Mouse (Mus musculus) heart, postnatal 0 days (tissue): ENCODE data around the gene Sun1. TPM values are rescaled to one million over a fixed set of nuclear protein-coding genes. Genes with fewer than 3 reads are reported as not detected.

Experiments
- ATAC-seq: fragments of 200-750 bp; cut with Nextera tagmentation; 2 replicates; pipeline ENCODE4 v1.8.0; 2017; ENCODE audit warnings: low read depth, moderate number of reproducible peaks, moderate library complexity; ENCODE audit not compliant: insufficient read depth
- DNase-seq: peaks from one replicate; pipeline ENCODE4 v3.0.0-alpha.2; 2016; ENCODE audit warnings: low spot score
- H3K27ac ChIP-seq: fragments of 300-500 bp; sonication (generic); 2 replicates; pipeline ENCODE4 v1.5.1; 2014; ENCODE audit warnings: low read depth, mild to moderate bottlenecking
- H3K27me3 ChIP-seq: fragments of 300-500 bp; sonication (generic); 2 replicates; pipeline ENCODE4 v1.6.1; 2014; ENCODE audit warnings: low read length, mixed read lengths; ENCODE audit not compliant: control insufficient read depth, insufficient read depth
- H3K36me3 ChIP-seq: fragments of 300-500 bp; sonication (generic); replicated peaks from 2 replicates; pipeline ENCODE4 v1.6.1; 2014; ENCODE audit warnings: low read length, mixed read lengths; ENCODE audit not compliant: control insufficient read depth, insufficient read depth
- H3K4me1 ChIP-seq: fragments of 300-500 bp; sonication (generic); 2 replicates; pipeline ENCODE4 v1.6.1; 2014; ENCODE audit warnings: antibody characterized with exemption; ENCODE audit not compliant: control insufficient read depth, insufficient read depth
- H3K4me2 ChIP-seq: fragments of 300-500 bp; sonication (generic); 2 replicates; pipeline ENCODE4 v1.6.1; 2014; ENCODE audit warnings: low read depth, mild to moderate bottlenecking, low read length, moderate library complexity
- H3K4me3 ChIP-seq: fragments of 300-500 bp; sonication (generic); 2 replicates; pipeline ENCODE4 v1.5.1; 2014; ENCODE audit warnings: low read depth, low read length
- H3K9ac ChIP-seq: fragments of 300-500 bp; sonication (generic); replicated peaks from 2 replicates; pipeline ENCODE4 v1.6.1; 2014; ENCODE audit warnings: low read depth, low read length, mixed read lengths
- H3K9me3 ChIP-seq: fragments of 300-500 bp; sonication (generic); replicated peaks from 2 replicates; pipeline ENCODE4 v1.6.1; 2016; ENCODE audit warnings: low read length; ENCODE audit not compliant: control insufficient read depth
- CTCF ChIP-seq: IDR thresholded peaks from 2 replicates; pipeline ENCODE4 v1.5.1; 2016; ENCODE audit warnings: antibody characterized with exemption, control low read depth, low read depth
- EP300 ChIP-seq: IDR thresholded peaks from 2 replicates; pipeline ENCODE4 v1.6.1; 2016; ENCODE audit warnings: antibody characterized with exemption, low read depth
- WGBS: fragments of 180-500 bp; shearing (Covaris S2); extraction: QIAGEN DNeasy Blood & Tissue Kit; methylation state at CpG from one replicate; pipeline ENCODE4 v1.1.7; 2014; 5-methylcytosine and 5-hydroxymethylcytosine counted together
- polyA plus RNA-seq: library from polyadenylated mRNA; unstranded; fragments of >200 nt; fragmentation: Nextera tagmentation; extraction: Ambion mirVana; gene quantifications from 2 replicates; pipeline ENCODE4 v1.2.1, GENCODE M21; 2015
- total RNA-seq: library from RNA; depleted of rRNA; stranded (reverse); fragments of >200 nt; gene quantifications from 2 replicates; pipeline ENCODE4 v1.2.3, GENCODE M21; 2014; ENCODE audit warnings: low replicate concordance

The Sun1 gene
- total and polyA plus RNA-seq, 2 experiments from 2014 or later, result 22.4 to 71.5 TPM

GRCm38 (mm10) chr5:139251736-139252080 is 51.3 kb downstream of the Sun1 start:
- Histone ChIP-seq H3K4me2 (peak overlapping the region; percentile 71), H3K9ac (peak overlapping the region; percentile 48), H3K9me3 (no peaks in the 10 kb centered on the region), H3K27ac (peak overlapping the region; percentile 81), H3K4me1 (peaks cover 34% of the 10 kb centered on the region), H3K27me3 (no peaks in the 10 kb centered on the region), H3K36me3 (peaks cover 36% of the 10 kb centered on the region), H3K4me3 (peak overlapping the region; percentile 71)
- TF ChIP-seq CTCF (no peak; the same call in none of the 2 replicates), EP300 (no peak)
- ATAC-seq (peak; percentile 4), DNase-seq (peak; percentile 11)
- WGBS, result under 1% methylated on average over 8 of the region's 8 CpGs

DNA sequence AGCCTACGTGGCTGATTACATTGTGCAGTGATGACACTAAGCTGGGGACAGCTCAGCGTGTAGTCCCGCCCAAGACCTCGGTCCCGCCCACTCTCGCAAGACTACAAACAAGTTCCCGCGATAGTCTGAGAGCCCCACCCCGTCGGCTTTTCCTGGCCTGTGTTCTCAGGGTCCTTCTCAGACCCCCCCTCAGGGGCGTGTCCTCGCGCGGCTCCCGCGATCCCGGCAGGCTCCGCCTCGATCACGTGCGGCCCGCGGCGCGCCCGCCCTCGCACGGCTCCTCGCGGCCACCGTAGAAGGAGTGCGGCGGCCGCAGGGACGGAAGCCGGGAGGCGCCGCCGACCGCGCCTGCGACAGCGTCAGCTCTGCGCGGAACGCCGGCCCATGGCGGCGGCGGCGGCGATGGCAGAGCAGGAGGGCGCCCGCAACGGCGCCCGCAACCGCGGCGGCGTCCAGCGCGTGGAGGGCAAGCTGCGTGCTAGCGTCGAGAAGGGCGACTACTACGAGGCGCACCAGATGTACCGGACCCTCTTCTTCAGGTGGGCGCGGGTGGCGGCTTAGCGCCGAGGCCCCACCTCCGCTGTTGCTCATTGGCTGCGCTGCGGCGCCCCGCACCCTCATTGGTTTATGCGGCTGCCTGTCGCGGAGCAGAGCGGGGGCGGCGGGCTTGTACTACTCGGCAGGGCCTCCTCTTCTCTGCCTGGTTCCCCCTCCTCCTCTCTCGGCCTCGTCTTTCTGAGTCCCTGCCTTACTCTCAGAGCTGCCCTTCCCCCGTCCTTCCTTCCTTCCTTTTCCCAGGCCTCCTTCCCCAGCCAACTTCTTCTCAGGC is 51.9 kb downstream of the Sun1 start, which contains the start of gene Get4:
Gene Get4 (plus strand): TSS at position 244 of the 829 bp plus-strand sequence.
- Histone ChIP-seq H3K9ac (peak within 1 kb of the TSS; percentile 61), H3K4me3 (peak within 1 kb of the TSS; percentile 71), H3K36me3 (peaks cover 30% of the 10 kb centered on the region), H3K27ac (peak within 1 kb of the TSS; percentile 91), H3K4me1 (peaks cover 40% of the 10 kb centered on the region), H3K9me3 (no peaks in the 10 kb centered on the region), H3K4me2 (peak within 1 kb of the TSS; percentile 73), H3K27me3 (no peaks in the 10 kb centered on the region)
- peak; percentile 92 for ATAC-seq
- DNase-seq, result peak; percentile 99
- 0% methylated on average over 52 of the region's 90 CpGs for WGBS
- TF ChIP-seq CTCF (no peak), EP300 (peak; percentile 68; the same call in 1 of the 2 replicates)

GRCm38 (mm10) chr5:139252910-139253245 is 52.4 kb downstream of the Sun1 start:
- peak; percentile 6 for ATAC-seq
- Histone ChIP-seq H3K27me3 (no peaks in the 10 kb centered on the region), H3K9me3 (no peaks in the 10 kb centered on the region), H3K27ac (peak overlapping the region; percentile 91), H3K9ac (peak overlapping the region; percentile 61), H3K4me1 (peaks cover 45% of the 10 kb centered on the region), H3K4me3 (peak overlapping the region; percentile 71), H3K36me3 (peaks cover 24% of the 10 kb centered on the region), H3K4me2 (peak overlapping the region; percentile 73)
- TF ChIP-seq CTCF (0 out of 2 replicates have a peak, but pooled peaks have one; percentile 5), EP300 (no peak)
- WGBS, result under 1% methylated on average over 7 of the region's 7 CpGs
- DNase-seq, result no peak

DNA sequence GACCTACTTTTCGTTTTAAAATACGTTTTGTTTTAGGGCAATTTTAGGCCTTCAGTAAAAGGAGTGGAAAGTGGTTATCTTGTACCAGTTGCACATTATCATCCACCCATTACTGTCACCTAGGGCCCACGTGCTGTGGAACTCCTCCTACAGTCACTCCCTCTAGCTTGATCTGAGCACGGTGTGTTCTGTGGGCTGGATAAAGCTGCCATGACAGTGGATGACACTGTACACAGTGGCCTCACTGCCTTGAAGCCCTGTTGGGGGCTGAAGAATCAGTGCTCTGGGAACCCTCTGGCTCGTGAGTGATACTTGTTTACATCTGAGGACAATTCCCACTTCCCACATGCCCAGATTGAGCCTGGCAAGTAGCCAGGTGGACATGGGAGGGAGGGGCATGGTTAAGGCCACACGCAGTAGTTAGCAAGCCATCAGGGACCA is 52.9 kb downstream of the Sun1 start:
- no peak for TF ChIP-seq CTCF
- no peak for TF ChIP-seq EP300
- peak overlapping the region; percentile 71 for H3K4me3 ChIP-seq
- H3K9ac ChIP-seq, result peak overlapping the region; percentile 61
- 1% methylated on average over 6 of the region's 6 CpGs for WGBS
- H3K9me3 ChIP-seq, result no peaks in the 10 kb centered on the region
- peaks cover 20% of the 10 kb centered on the region for H3K36me3 ChIP-seq
- ATAC-seq (no peak), DNase-seq (peak; percentile 45)
- peak overlapping the region; percentile 91 for H3K27ac ChIP-seq
- peak overlapping the region; percentile 73 for H3K4me2 ChIP-seq
- peaks cover 50% of the 10 kb centered on the region for H3K4me1 ChIP-seq
- no peaks in the 10 kb centered on the region for H3K27me3 ChIP-seq

GRCm38 (mm10) chr5:139254938-139255337 is 54.5 kb downstream of the Sun1 start:
- ATAC-seq (no peak), DNase-seq (no peak)
- H3K9ac ChIP-seq, result 0 out of 2 replicates have a peak overlapping the region, but pooled peaks have one; percentile 22
- no peak overlapping the region for H3K4me2 ChIP-seq
- H3K36me3 ChIP-seq, result peaks cover 10% of the 10 kb centered on the region
- TF ChIP-seq CTCF, result no peak
- TF ChIP-seq EP300, result no peak
- H3K4me3 ChIP-seq, result no peak overlapping the region
- no peaks in the 10 kb centered on the region for H3K27me3 ChIP-seq
- H3K27ac ChIP-seq, result peak overlapping the region; percentile 74
- H3K9me3 ChIP-seq, result no peaks in the 10 kb centered on the region
- WGBS, result 74% methylated on average over 6 of the region's 6 CpGs
- peaks cover 62% of the 10 kb centered on the region for H3K4me1 ChIP-seq
